Mouse (Mus musculus) Muller cell, postnatal 12 days (primary cell): ENCODE measurements at regions not wholly inside any gene's neighbourhood (a gene's known extent, or its start where the extent isn't known, plus 50 kb on each side); places are given as distances from the start of the nearest gene placed in this dataset.

Experiments used
- DNase-seq: peaks from one replicate; pipeline ENCODE4 v3.0.0-alpha.2; 2015; ENCODE audit errors: inconsistent ontology term

GRCm38 (mm10) chr9:71420064-71420463 lies 65.7 kb downstream of the Polr2m start:
- DNase-seq = no peak

GRCm38 (mm10) chr9:71418531-71418930 lies 67.2 kb downstream of the Polr2m start:
- DNase-seq = no peak

- DNase-seq = no peak
Measured at GRCm38 (mm10) chr9:71417248-71417647, 68.5 kb downstream of the Polr2m start.

- peak; percentile 96 for DNase-seq
Measured at GRCm38 (mm10) chr9:71411171-71411570, 74.6 kb downstream of the Polr2m start.

- DNase-seq = no peak
Measured at GRCm38 (mm10) chr9:71409925-71410324, 75.8 kb downstream of the Polr2m start.

GRCm38 (mm10) chr9:71408946-71409345 lies 76.8 kb downstream of the Polr2m start:
- no peak for DNase-seq

GRCm38 (mm10) chr9:71404396-71405135 lies 81.2 kb downstream of the Polr2m start:
- DNase-seq = no peak

- no peak for DNase-seq
Measured at GRCm38 (mm10) chr9:71401667-71402066, 84.1 kb downstream of the Polr2m start.

- DNase-seq = no peak
Measured at GRCm38 (mm10) chr9:71399346-71399745, 86.4 kb downstream of the Polr2m start.

GRCm38 (mm10) chr9:71396784-71397183 lies 89.0 kb downstream of the Polr2m start:
- peak; percentile 29 for DNase-seq

GRCm38 (mm10) chr9:71390221-71390620 lies 95.5 kb downstream of the Polr2m start:
- DNase-seq = no peak

GRCm38 (mm10) chr9:71387426-71387825 lies 98.3 kb downstream of the Polr2m start:
- no peak for DNase-seq

GRCm38 (mm10) chr9:71383901-71384300 lies 101.8 kb downstream of the Polr2m start:
- no peak for DNase-seq

GRCm38 (mm10) chr9:71379731-71380250 lies 105.9 kb downstream of the Polr2m start:
- DNase-seq = no peak

- no peak for DNase-seq
Measured at GRCm38 (mm10) chr9:71369760-71370159, 116.0 kb downstream of the Polr2m start.

GRCm38 (mm10) chr9:71369202-71369601 lies 116.5 kb downstream of the Polr2m start:
- DNase-seq = no peak

GRCm38 (mm10) chr9:71366573-71366972 lies 119.2 kb downstream of the Polr2m start:
- no peak for DNase-seq

GRCm38 (mm10) chr9:71365177-71365738 lies 120.5 kb downstream of the Polr2m start:
- DNase-seq = no peak

GRCm38 (mm10) chr9:71364047-71364665 lies 121.6 kb downstream of the Polr2m start:
- DNase-seq = peak; percentile 80

- no peak for DNase-seq
Measured at GRCm38 (mm10) chr9:71362401-71362800, 123.3 kb downstream of the Polr2m start.

GRCm38 (mm10) chr9:71361961-71362360 lies 123.8 kb downstream of the Polr2m start:
- DNase-seq = peak; percentile 43

GRCm38 (mm10) chr9:71361311-71361710 lies 124.4 kb downstream of the Polr2m start:
- peak; percentile 61 for DNase-seq

GRCm38 (mm10) chr9:71360676-71361075 lies 125.1 kb downstream of the Polr2m start:
- DNase-seq = no peak
